Mouse (Mus musculus) forebrain, embryonic 15.5 days (tissue): ENCODE results near the gene Abhd4. TPM values are rescaled to one million over a fixed set of nuclear protein-coding genes. Genes with fewer than 3 reads are reported as not detected.

Experiments used
- ATAC-seq: fragments of 200-750 bp; cut with Nextera tagmentation; replicated peaks from 2 replicates; pipeline ENCODE4 v1.8.0; 2017; ENCODE audit warnings: mild to moderate bottlenecking, moderate TSS enrichment, moderate library complexity
- H3K27ac ChIP-seq: fragments of 300-500 bp; sonication (generic); replicated peaks from 2 replicates; pipeline ENCODE4 v1.5.1; 2015; ENCODE audit warnings: mild to moderate bottlenecking, inconsistent platforms
- H3K27me3 ChIP-seq: fragments of 300-500 bp; sonication (generic); 2 replicates; pipeline ENCODE4 v1.6.1; 2015; ENCODE audit warnings: inconsistent platforms
- H3K36me3 ChIP-seq: fragments of 300-500 bp; sonication (generic); 2 replicates; pipeline ENCODE4 v1.6.1; 2015; ENCODE audit warnings: mild to moderate bottlenecking, inconsistent platforms
- H3K4me1 ChIP-seq: fragments of 300-500 bp; sonication (generic); 2 replicates; pipeline ENCODE4 v1.6.1; 2015; ENCODE audit warnings: inconsistent platforms
- H3K4me2 ChIP-seq: fragments of 300-500 bp; sonication (generic); replicated peaks from 2 replicates; pipeline ENCODE4 v1.6.1; 2015; ENCODE audit warnings: mild to moderate bottlenecking, inconsistent platforms
- H3K4me3 ChIP-seq: fragments of 300-500 bp; sonication (generic); 2 replicates; pipeline ENCODE4 v1.5.1; 2015; ENCODE audit warnings: mild to moderate bottlenecking, inconsistent platforms
- H3K9ac ChIP-seq: fragments of 300-500 bp; sonication (generic); replicated peaks from 2 replicates; pipeline ENCODE4 v1.6.1; 2015; ENCODE audit warnings: mild to moderate bottlenecking, inconsistent platforms
- H3K9me3 ChIP-seq: fragments of 300-500 bp; sonication (generic); 2 replicates; pipeline ENCODE4 v1.6.1; 2016; ENCODE audit warnings: inconsistent platforms
- WGBS: fragments of 180-500 bp; shearing (Covaris S2); methylation state at CpG from one replicate; pipeline ENCODE4 v1.1.7; 2015; ENCODE audit warnings: mixed read lengths; 5-methylcytosine and 5-hydroxymethylcytosine counted together
- polyA plus RNA-seq: library from polyadenylated mRNA; unstranded; fragments of >200 nt; fragmentation: Nextera tagmentation; extraction: Ambion mirVana; gene quantifications from 2 replicates; pipeline ENCODE4 v1.2.1, GENCODE M21; 2015

Gene Abhd4
- polyA plus RNA-seq, 1 experiment from 2014 or later, result 53.9 TPM

- Histone ChIP-seq H3K27ac (no peak overlapping the region), H3K9me3 (no peaks in the 10 kb centered on the region), H3K36me3 (no peaks in the 10 kb centered on the region), H3K9ac (no peak overlapping the region), H3K4me1 (no peaks in the 10 kb centered on the region), H3K4me3 (no peak overlapping the region), H3K4me2 (no peak overlapping the region), H3K27me3 (no peaks in the 10 kb centered on the region)
- 83% methylated on average over 2 of the region's 2 CpGs for WGBS
- no peak for ATAC-seq
These were observed 40.3 kb upstream of the Abhd4 start for GRCm38 (mm10) chr14:54213734-54214133.

GRCm38 (mm10) chr14:54214477-54214876, 39.5 kb upstream of the Abhd4 start:
- ATAC-seq, result no peak
- Histone ChIP-seq H3K9ac (no peak overlapping the region), H3K4me2 (no peak overlapping the region), H3K9me3 (no peaks in the 10 kb centered on the region), H3K4me1 (no peaks in the 10 kb centered on the region), H3K36me3 (no peaks in the 10 kb centered on the region), H3K27me3 (no peaks in the 10 kb centered on the region), H3K27ac (no peak overlapping the region), H3K4me3 (no peak overlapping the region)
- 47% methylated on average over 2 of the region's 2 CpGs for WGBS

- Histone ChIP-seq H3K4me1 (no peaks in the 10 kb centered on the region), H3K4me2 (no peak overlapping the region), H3K27me3 (no peaks in the 10 kb centered on the region), H3K9ac (no peak overlapping the region), H3K4me3 (no peak overlapping the region), H3K27ac (no peak overlapping the region), H3K9me3 (no peaks in the 10 kb centered on the region), H3K36me3 (no peaks in the 10 kb centered on the region)
- 82% methylated on average over 10 of the region's 10 CpGs for WGBS
- ATAC-seq, result no peak
These were observed 39.1 kb upstream of the Abhd4 start for GRCm38 (mm10) chr14:54214901-54215300.

GRCm38 (mm10) chr14:54216126-54216525, 37.9 kb upstream of the Abhd4 start:
- WGBS, result 88% methylated on average over 7 of the region's 7 CpGs
- H3K4me3 ChIP-seq, result no peak overlapping the region
- H3K36me3 ChIP-seq, result no peaks in the 10 kb centered on the region
- ATAC-seq, result no peak
- H3K4me1 ChIP-seq, result no peaks in the 10 kb centered on the region
- no peaks in the 10 kb centered on the region for H3K27me3 ChIP-seq
- H3K9me3 ChIP-seq, result no peaks in the 10 kb centered on the region
- H3K4me2 ChIP-seq, result no peak overlapping the region
- H3K9ac ChIP-seq, result no peak overlapping the region
- no peak overlapping the region for H3K27ac ChIP-seq

- no peak for ATAC-seq
- Histone ChIP-seq H3K27me3 (no peaks in the 10 kb centered on the region), H3K9me3 (no peaks in the 10 kb centered on the region), H3K9ac (no peak overlapping the region), H3K4me2 (no peak overlapping the region), H3K27ac (no peak overlapping the region), H3K4me3 (no peak overlapping the region), H3K4me1 (no peaks in the 10 kb centered on the region), H3K36me3 (no peaks in the 10 kb centered on the region)
- 81% methylated on average over 1 of the region's 1 CpGs for WGBS
These were observed 35.8 kb upstream of the Abhd4 start for GRCm38 (mm10) chr14:54218233-54218632.

- H3K36me3 ChIP-seq, result no peaks in the 10 kb centered on the region
- 88% methylated on average over 9 of the region's 9 CpGs for WGBS
- H3K4me3 ChIP-seq, result no peak overlapping the region
- ATAC-seq, result no peak
- H3K4me2 ChIP-seq, result no peak overlapping the region
- no peaks in the 10 kb centered on the region for H3K4me1 ChIP-seq
- no peaks in the 10 kb centered on the region for H3K9me3 ChIP-seq
- no peaks in the 10 kb centered on the region for H3K27me3 ChIP-seq
- no peak overlapping the region for H3K9ac ChIP-seq
- no peak overlapping the region for H3K27ac ChIP-seq
These were observed 35.3 kb upstream of the Abhd4 start for GRCm38 (mm10) chr14:54218721-54219120.

- Histone ChIP-seq H3K4me3 (no peak overlapping the region), H3K4me2 (no peak overlapping the region), H3K27ac (no peak overlapping the region), H3K36me3 (no peaks in the 10 kb centered on the region), H3K9me3 (no peaks in the 10 kb centered on the region), H3K9ac (no peak overlapping the region), H3K27me3 (no peaks in the 10 kb centered on the region), H3K4me1 (no peaks in the 10 kb centered on the region)
- WGBS, result 46% methylated on average over 8 of the region's 8 CpGs
- ATAC-seq, result no peak
These were observed 34.7 kb upstream of the Abhd4 start for GRCm38 (mm10) chr14:54219256-54219655.

GRCm38 (mm10) chr14:54219849-54220248, 34.1 kb upstream of the Abhd4 start:
- Histone ChIP-seq H3K4me3 (no peak overlapping the region), H3K27me3 (no peaks in the 10 kb centered on the region), H3K9me3 (no peaks in the 10 kb centered on the region), H3K9ac (no peak overlapping the region), H3K36me3 (no peaks in the 10 kb centered on the region), H3K4me2 (no peak overlapping the region), H3K27ac (no peak overlapping the region), H3K4me1 (no peaks in the 10 kb centered on the region)
- 83% methylated on average over 7 of the region's 7 CpGs for WGBS
- ATAC-seq, result no peak

- no peaks in the 10 kb centered on the region for H3K9me3 ChIP-seq
- H3K4me2 ChIP-seq, result no peak overlapping the region
- no peak overlapping the region for H3K4me3 ChIP-seq
- no peaks in the 10 kb centered on the region for H3K36me3 ChIP-seq
- no peak for ATAC-seq
- WGBS, result 84% methylated on average over 8 of the region's 8 CpGs
- no peaks in the 10 kb centered on the region for H3K27me3 ChIP-seq
- no peaks in the 10 kb centered on the region for H3K4me1 ChIP-seq
- H3K27ac ChIP-seq, result no peak overlapping the region
- no peak overlapping the region for H3K9ac ChIP-seq
These were observed 33.1 kb upstream of the Abhd4 start for GRCm38 (mm10) chr14:54220726-54221494.

- H3K27me3 ChIP-seq, result no peaks in the 10 kb centered on the region
- no peaks in the 10 kb centered on the region for H3K36me3 ChIP-seq
- H3K9ac ChIP-seq, result no peak overlapping the region
- no peaks in the 10 kb centered on the region for H3K9me3 ChIP-seq
- WGBS, result 95% methylated on average over 6 of the region's 6 CpGs
- no peak for ATAC-seq
- no peak overlapping the region for H3K4me2 ChIP-seq
- no peaks in the 10 kb centered on the region for H3K4me1 ChIP-seq
- H3K27ac ChIP-seq, result no peak overlapping the region
- no peak overlapping the region for H3K4me3 ChIP-seq
These were observed 32.3 kb upstream of the Abhd4 start for GRCm38 (mm10) chr14:54221641-54222040.

- no peaks in the 10 kb centered on the region for H3K27me3 ChIP-seq
- no peaks in the 10 kb centered on the region for H3K9me3 ChIP-seq
- H3K36me3 ChIP-seq, result no peaks in the 10 kb centered on the region
- 91% methylated on average over 8 of the region's 8 CpGs for WGBS
- H3K9ac ChIP-seq, result no peak overlapping the region
- H3K27ac ChIP-seq, result no peak overlapping the region
- no peak for ATAC-seq
- no peak overlapping the region for H3K4me2 ChIP-seq
- no peak overlapping the region for H3K4me3 ChIP-seq
- no peaks in the 10 kb centered on the region for H3K4me1 ChIP-seq
These were observed 31.7 kb upstream of the Abhd4 start for GRCm38 (mm10) chr14:54222289-54222727.

- no peak overlapping the region for H3K9ac ChIP-seq
- no peak overlapping the region for H3K27ac ChIP-seq
- 58% methylated on average over 13 of the region's 13 CpGs for WGBS
- H3K4me1 ChIP-seq, result peaks cover 5% of the 10 kb centered on the region
- no peaks in the 10 kb centered on the region for H3K9me3 ChIP-seq
- no peaks in the 10 kb centered on the region for H3K27me3 ChIP-seq
- no peaks in the 10 kb centered on the region for H3K36me3 ChIP-seq
- no peak for ATAC-seq
- H3K4me2 ChIP-seq, result no peak overlapping the region
- no peak overlapping the region for H3K4me3 ChIP-seq
These were observed 30.5 kb upstream of the Abhd4 start for GRCm38 (mm10) chr14:54223315-54224063.
